Mouse (Mus musculus) forebrain, embryonic 15.5 days (tissue): ENCODE measurements around the gene Tmem191c. TPM values are rescaled to one million over a fixed set of nuclear protein-coding genes. Genes with fewer than 3 reads are reported as not detected.

Experiments
- ATAC-seq: fragments of 200-750 bp; cut with Nextera tagmentation; replicated peaks from 2 replicates; pipeline ENCODE4 v1.8.0; 2017; ENCODE audit warnings: mild to moderate bottlenecking, moderate TSS enrichment, moderate library complexity
- H3K27ac ChIP-seq: fragments of 300-500 bp; sonication (generic); replicated peaks from 2 replicates; pipeline ENCODE4 v1.5.1; 2015; ENCODE audit warnings: mild to moderate bottlenecking, inconsistent platforms
- H3K27me3 ChIP-seq: fragments of 300-500 bp; sonication (generic); 2 replicates; pipeline ENCODE4 v1.6.1; 2015; ENCODE audit warnings: inconsistent platforms
- H3K36me3 ChIP-seq: fragments of 300-500 bp; sonication (generic); 2 replicates; pipeline ENCODE4 v1.6.1; 2015; ENCODE audit warnings: mild to moderate bottlenecking, inconsistent platforms
- H3K4me1 ChIP-seq: fragments of 300-500 bp; sonication (generic); 2 replicates; pipeline ENCODE4 v1.6.1; 2015; ENCODE audit warnings: inconsistent platforms
- H3K4me2 ChIP-seq: fragments of 300-500 bp; sonication (generic); replicated peaks from 2 replicates; pipeline ENCODE4 v1.6.1; 2015; ENCODE audit warnings: mild to moderate bottlenecking, inconsistent platforms
- H3K4me3 ChIP-seq: fragments of 300-500 bp; sonication (generic); 2 replicates; pipeline ENCODE4 v1.5.1; 2015; ENCODE audit warnings: mild to moderate bottlenecking, inconsistent platforms
- H3K9ac ChIP-seq: fragments of 300-500 bp; sonication (generic); replicated peaks from 2 replicates; pipeline ENCODE4 v1.6.1; 2015; ENCODE audit warnings: mild to moderate bottlenecking, inconsistent platforms
- H3K9me3 ChIP-seq: fragments of 300-500 bp; sonication (generic); 2 replicates; pipeline ENCODE4 v1.6.1; 2016; ENCODE audit warnings: inconsistent platforms
- WGBS: fragments of 180-500 bp; shearing (Covaris S2); methylation state at CpG from one replicate; pipeline ENCODE4 v1.1.7; 2015; ENCODE audit warnings: mixed read lengths; 5-methylcytosine and 5-hydroxymethylcytosine counted together
- polyA plus RNA-seq: library from polyadenylated mRNA; unstranded; fragments of >200 nt; fragmentation: Nextera tagmentation; extraction: Ambion mirVana; gene quantifications from 2 replicates; pipeline ENCODE4 v1.2.1, GENCODE M21; 2015

Gene Tmem191c
- polyA plus RNA-seq, 1 experiment from 2014 or later: 23.6 TPM

DNA sequence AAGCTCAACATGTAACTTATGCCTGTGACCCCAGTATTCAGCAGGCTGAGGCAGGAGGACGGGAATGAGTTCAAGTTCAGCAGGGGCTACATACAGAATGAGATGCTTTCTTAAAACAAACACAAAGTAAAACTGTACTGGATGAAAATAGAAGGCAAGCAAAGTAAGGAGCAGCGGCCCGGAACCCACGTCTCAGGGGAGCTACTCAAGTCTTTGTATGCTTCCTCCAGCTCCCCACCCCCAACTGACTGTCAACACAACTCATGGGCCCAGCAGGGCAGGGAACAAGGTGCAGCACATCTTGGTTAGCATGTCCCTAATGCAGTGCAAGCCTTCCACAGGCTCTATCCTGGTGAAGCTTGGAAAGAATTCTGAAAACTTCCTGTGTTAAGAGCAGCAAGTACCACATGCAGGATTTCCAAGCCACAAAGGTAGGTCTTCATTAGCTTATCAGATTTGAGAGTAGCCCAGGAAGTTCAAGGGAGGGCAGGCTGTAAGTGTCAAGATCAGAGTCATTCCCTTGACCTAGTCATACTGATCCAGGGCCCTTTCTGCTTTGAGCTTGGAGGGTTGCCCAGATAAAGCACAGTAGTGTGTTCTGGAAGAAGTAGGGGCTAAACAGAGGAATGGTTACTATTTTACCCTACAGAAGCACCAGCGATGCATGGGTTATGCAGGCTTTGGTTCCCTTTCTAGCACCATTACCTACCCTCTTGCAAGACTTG is 27.8 kb downstream of the Tmem191c start:
- Histone ChIP-seq H3K4me2 (no peak overlapping the region), H3K4me3 (no peak overlapping the region), H3K27me3 (no peaks in the 10 kb centered on the region), H3K9me3 (no peaks in the 10 kb centered on the region), H3K9ac (no peak overlapping the region), H3K36me3 (peaks cover 83% of the 10 kb centered on the region), H3K4me1 (no peaks in the 10 kb centered on the region), H3K27ac (no peak overlapping the region)
- 84% methylated on average over 5 of the region's 5 CpGs for WGBS
- ATAC-seq: no peak

GRCm38 (mm10) chr16:17307461-17307860 is 31.6 kb downstream of the Tmem191c start:
- WGBS: 92% methylated on average over 5 of the region's 5 CpGs
- Histone ChIP-seq H3K27me3 (no peaks in the 10 kb centered on the region), H3K9me3 (no peaks in the 10 kb centered on the region), H3K4me1 (no peaks in the 10 kb centered on the region), H3K27ac (no peak overlapping the region), H3K4me3 (no peak overlapping the region), H3K36me3 (peaks cover 81% of the 10 kb centered on the region), H3K9ac (no peak overlapping the region), H3K4me2 (no peak overlapping the region)
- ATAC-seq: no peak

GRCm38 (mm10) chr16:17309036-17309435 is 33.2 kb downstream of the Tmem191c start:
- Histone ChIP-seq H3K9ac (no peak overlapping the region), H3K4me2 (no peak overlapping the region), H3K4me3 (no peak overlapping the region), H3K27me3 (no peaks in the 10 kb centered on the region), H3K9me3 (no peaks in the 10 kb centered on the region), H3K27ac (no peak overlapping the region), H3K4me1 (no peaks in the 10 kb centered on the region), H3K36me3 (peaks cover 83% of the 10 kb centered on the region)
- WGBS: 94% methylated on average over 10 of the region's 10 CpGs
- no peak for ATAC-seq

GRCm38 (mm10) chr16:17312531-17312930 is 36.7 kb downstream of the Tmem191c start:
- no peak overlapping the region for H3K4me3 ChIP-seq
- WGBS: 80% methylated on average over 5 of the region's 5 CpGs
- H3K36me3 ChIP-seq: peaks cover 90% of the 10 kb centered on the region
- H3K9me3 ChIP-seq: no peaks in the 10 kb centered on the region
- H3K4me1 ChIP-seq: no peaks in the 10 kb centered on the region
- ATAC-seq: no peak
- no peak overlapping the region for H3K4me2 ChIP-seq
- no peak overlapping the region for H3K27ac ChIP-seq
- H3K27me3 ChIP-seq: no peaks in the 10 kb centered on the region
- H3K9ac ChIP-seq: no peak overlapping the region

DNA sequence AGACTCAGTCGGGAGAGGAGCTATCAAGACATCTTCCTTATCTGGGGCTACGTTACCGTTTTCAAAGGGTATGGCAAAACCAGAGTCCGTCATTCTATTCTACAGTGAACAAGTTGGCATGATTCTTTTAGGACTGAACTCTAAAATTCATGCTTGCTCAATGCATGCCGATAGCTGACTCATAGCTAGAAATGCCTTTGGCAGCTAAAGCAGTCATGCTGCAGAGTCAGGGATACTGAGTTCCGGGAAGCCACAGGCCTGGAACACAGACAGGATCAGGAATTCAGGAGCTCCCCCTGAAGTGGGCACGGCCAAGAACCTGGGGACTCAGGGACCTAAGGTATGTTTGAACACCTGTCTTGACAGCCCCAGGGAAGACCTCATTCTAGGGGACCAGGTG is 40.7 kb downstream of the Tmem191c start:
- no peaks in the 10 kb centered on the region for H3K27me3 ChIP-seq
- WGBS: 95% methylated on average over 7 of the region's 7 CpGs
- peaks cover 79% of the 10 kb centered on the region for H3K36me3 ChIP-seq
- H3K4me2 ChIP-seq: no peak overlapping the region
- no peak overlapping the region for H3K27ac ChIP-seq
- H3K9ac ChIP-seq: no peak overlapping the region
- no peak overlapping the region for H3K4me3 ChIP-seq
- H3K9me3 ChIP-seq: no peaks in the 10 kb centered on the region
- no peak for ATAC-seq
- H3K4me1 ChIP-seq: no peaks in the 10 kb centered on the region

- H3K36me3 ChIP-seq: peaks cover 69% of the 10 kb centered on the region
- no peak for ATAC-seq
- WGBS: 62% methylated on average over 5 of the region's 5 CpGs
Measured at GRCm38 (mm10) chr16:17321481-17321880, 45.6 kb downstream of the Tmem191c start.

GRCm38 (mm10) chr16:17324745-17325144 is 48.9 kb downstream of the Tmem191c start:
- Histone ChIP-seq H3K4me3 (no peak overlapping the region), H3K9me3 (no peaks in the 10 kb centered on the region), H3K9ac (no peak overlapping the region), H3K4me2 (no peak overlapping the region), H3K27me3 (no peaks in the 10 kb centered on the region), H3K36me3 (peaks cover 44% of the 10 kb centered on the region), H3K4me1 (no peaks in the 10 kb centered on the region), H3K27ac (no peak overlapping the region)
- WGBS: 91% methylated on average over 5 of the region's 5 CpGs
- no peak for ATAC-seq

More at GRCm38 (mm10) chr16:17321481-17321880, 45.6 kb downstream of the Tmem191c start:
- no peak overlapping the region for H3K4me2 ChIP-seq
- H3K4me3 ChIP-seq: no peak overlapping the region
- no peak overlapping the region for H3K9ac ChIP-seq
- H3K27me3 ChIP-seq: no peaks in the 10 kb centered on the region
- H3K27ac ChIP-seq: no peak overlapping the region
- H3K9me3 ChIP-seq: no peaks in the 10 kb centered on the region
- no peaks in the 10 kb centered on the region for H3K4me1 ChIP-seq

DNA sequence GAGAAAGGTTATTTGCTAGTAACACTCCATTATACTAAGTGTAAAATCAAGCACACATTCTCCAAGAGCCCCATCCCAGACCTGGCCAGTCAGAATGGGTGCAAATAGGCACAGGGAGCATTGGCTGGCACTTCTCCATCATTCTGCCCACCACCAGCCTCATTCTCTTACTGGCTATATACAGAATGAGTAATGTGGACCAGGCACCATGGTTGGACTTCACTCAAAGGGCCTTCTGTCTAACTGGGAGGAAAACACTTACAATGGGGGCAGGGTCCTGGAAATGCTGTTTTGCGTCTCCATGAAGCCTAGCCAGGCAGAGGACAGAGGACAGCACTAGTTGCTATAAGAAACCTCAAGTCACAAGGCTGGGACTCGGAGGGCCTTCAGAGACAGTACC is 50.2 kb downstream of the Tmem191c start:
- Histone ChIP-seq H3K4me1 (no peaks in the 10 kb centered on the region), H3K4me3 (no peak overlapping the region), H3K9me3 (no peaks in the 10 kb centered on the region), H3K9ac (no peak overlapping the region), H3K36me3 (peaks cover 43% of the 10 kb centered on the region), H3K4me2 (no peak overlapping the region), H3K27ac (no peak overlapping the region), H3K27me3 (no peaks in the 10 kb centered on the region)
- no peak for ATAC-seq
- WGBS: 81% methylated on average over 2 of the region's 2 CpGs

DNA sequence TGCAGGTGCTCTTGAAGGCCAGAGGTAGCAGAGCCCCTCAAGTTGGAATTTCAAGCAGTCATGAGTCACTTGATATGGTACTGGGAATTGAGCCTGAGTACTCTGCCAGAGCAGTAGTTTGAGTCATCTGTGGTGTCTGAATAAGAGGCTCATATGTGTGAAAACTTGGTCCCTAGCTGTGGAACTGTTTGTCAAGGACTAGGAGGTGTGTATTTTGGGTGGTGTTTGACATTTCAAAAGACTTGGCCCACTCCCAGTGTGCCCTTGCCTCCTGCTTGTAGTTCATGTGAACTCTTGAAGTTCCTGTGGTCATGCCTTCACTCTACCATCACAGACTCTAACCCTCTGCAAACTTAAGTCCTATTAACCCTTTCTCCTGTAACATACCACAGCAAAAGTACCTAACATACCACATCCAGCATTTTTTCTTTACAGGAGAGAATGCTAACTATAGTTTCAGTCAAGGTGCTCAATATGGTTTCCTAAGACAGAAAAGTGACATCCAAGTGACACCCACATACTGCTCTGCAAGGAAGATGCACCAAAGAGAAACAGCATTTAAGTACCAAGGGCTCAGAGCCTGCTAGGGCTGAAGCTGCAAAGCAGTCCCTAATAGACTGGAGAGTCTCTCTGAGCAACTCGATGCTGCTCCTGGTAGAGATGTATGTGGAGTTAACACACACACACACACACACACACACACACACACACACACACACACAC is 54.1 kb downstream of the Tmem191c start:
- no peak for ATAC-seq
- no peaks in the 10 kb centered on the region for H3K4me1 ChIP-seq
- H3K27me3 ChIP-seq: no peaks in the 10 kb centered on the region
- no peak overlapping the region for H3K9ac ChIP-seq
- H3K4me2 ChIP-seq: no peak overlapping the region
- H3K4me3 ChIP-seq: no peak overlapping the region
- WGBS: 100% methylated on average over 1 of the region's 1 CpGs
- H3K9me3 ChIP-seq: no peaks in the 10 kb centered on the region
- H3K36me3 ChIP-seq: peaks cover 12% of the 10 kb centered on the region
- no peak overlapping the region for H3K27ac ChIP-seq

DNA sequence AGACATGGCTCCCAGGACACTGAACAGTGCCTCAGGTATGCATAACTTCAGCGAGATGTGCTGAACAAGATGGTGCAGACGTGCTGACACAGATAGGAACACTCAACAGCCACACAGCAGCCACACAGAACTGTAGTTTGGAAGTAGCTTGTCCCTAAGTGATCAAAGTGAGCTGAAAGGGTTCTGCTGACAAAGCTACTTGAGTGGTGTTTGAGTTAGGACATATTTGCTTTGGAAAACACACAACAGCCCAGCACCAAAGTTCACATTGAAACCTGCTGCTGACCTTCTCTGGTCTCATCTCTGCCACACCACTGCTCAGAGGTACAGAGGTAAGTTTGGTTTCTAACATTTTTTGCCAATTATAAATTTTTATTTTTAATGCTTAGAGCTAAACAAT is 55.2 kb downstream of the Tmem191c start, which contains the start of gene Serpind1:
Gene Serpind1 (plus strand): TSS at position 256 of the 400 bp plus-strand sequence.
- Histone ChIP-seq H3K9me3 (no peaks in the 10 kb centered on the region), H3K36me3 (peaks cover 8% of the 10 kb centered on the region), H3K4me3 (no peak within 1 kb of the TSS), H3K27me3 (no peaks in the 10 kb centered on the region), H3K4me1 (no peaks in the 10 kb centered on the region), H3K4me2 (no peak within 1 kb of the TSS), H3K27ac (no peak within 1 kb of the TSS), H3K9ac (no peak within 1 kb of the TSS)
- WGBS: 76% methylated on average over 2 of the region's 2 CpGs
- no peak for ATAC-seq

DNA sequence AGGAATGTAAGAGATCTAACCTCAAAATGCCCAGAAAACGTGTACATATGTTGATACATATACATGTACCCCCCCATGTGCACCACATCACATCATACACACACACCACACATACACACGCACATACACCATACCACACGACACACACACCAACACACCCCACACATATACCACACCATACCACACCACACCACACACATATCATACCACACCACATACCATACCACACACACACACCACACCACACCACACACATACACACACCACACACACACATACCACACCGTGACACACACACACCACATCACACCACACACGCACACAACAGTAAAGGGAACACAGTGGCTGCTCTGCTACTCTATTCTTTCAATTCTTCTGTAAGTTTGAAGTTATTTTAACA is 56.0 kb downstream of the Tmem191c start:
- no peaks in the 10 kb centered on the region for H3K27me3 ChIP-seq
- no peak overlapping the region for H3K4me3 ChIP-seq
- H3K4me1 ChIP-seq: no peaks in the 10 kb centered on the region
- peaks cover 15% of the 10 kb centered on the region for H3K36me3 ChIP-seq
- no peak overlapping the region for H3K9ac ChIP-seq
- no peak overlapping the region for H3K27ac ChIP-seq
- 94% methylated on average over 5 of the region's 5 CpGs for WGBS
- ATAC-seq: no peak
- H3K9me3 ChIP-seq: no peaks in the 10 kb centered on the region
- no peak overlapping the region for H3K4me2 ChIP-seq
